Mouse (Mus musculus): ENCODE results near the gene Gm4450.
"Not testable (repeated sequence)": the region's sequence is repeated elsewhere in the genome, so short reads cannot be mapped to it uniquely, and the experiment has no call there.

DNA sequence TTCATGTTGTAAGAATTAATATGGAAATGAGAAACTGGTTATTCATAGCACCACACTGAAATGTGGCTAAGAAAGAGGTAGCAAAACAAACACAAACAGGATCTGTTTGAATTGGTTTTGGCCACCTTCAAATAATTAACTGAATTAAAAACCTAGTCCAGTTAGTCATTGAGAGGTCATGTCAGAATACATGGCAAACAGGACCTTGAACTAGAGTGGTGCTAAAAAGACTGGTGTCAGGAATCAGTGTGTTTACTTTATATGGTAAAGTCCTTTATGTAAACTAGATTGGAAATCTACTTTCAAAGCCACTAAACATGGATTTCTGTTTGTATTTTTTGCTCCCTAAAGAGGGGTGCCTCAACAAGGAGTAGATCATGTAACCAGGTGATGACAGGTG, 14.6 kb upstream of the Gm4450 start:
- TF ChIP-seq CTCF (IDR thresholded peaks at IDR 0.05; ENCODE audit: low read depth, low read length); POLR2A (IDR thresholded peaks at IDR 0.05; ENCODE audit: insufficient read depth, low read length); EP300 (IDR thresholded peaks at IDR 0.05; ENCODE audit: insufficient read depth, low read depth, low read length): not testable (repeated sequence)
